Comparison of ENCODE assay signal across 20 mouse cellular contexts in the genomic region with DNA sequence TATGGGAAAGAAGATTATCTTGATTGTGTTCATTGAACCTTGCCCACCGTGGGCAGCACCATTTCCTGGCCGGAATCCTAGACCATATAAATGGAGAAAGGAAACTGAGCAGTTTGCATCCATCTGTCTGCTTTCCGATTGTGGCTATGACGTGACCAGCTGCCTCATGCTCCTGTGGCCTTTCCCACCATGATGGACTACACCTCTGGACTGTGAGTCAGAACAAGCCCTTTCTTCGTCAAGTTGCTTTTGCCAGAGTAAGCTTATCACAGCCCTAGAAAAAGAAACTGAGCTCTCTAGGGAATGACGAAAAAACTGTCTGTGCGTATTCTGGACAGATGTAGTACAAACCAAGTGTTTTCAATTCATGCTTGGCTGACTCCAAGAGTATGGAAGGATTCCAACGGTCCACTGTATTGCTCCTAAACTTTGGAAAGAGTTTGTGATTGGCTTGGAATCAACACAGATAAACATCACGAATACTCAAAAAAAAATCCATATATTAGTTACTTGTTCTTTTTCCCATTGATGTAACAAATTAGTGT. TPM values are rescaled to one million over a fixed set of nuclear protein-coding genes. Genes with fewer than 3 reads are reported as not detected.
DNase-seq lines count a peak whose midpoint lies in the region; ATAC-seq and TF ChIP-seq lines count a peak whose summit lies in the region.
"Had no signal": no experiment of that assay in that cellular context is flagged by ENCODE, and none has a peak within 500 bp of the region (broad histone marks: within the 10 kb centered on the region; RNA-seq: fewer than 3 reads in every experiment).

No protein-coding gene starts in this region.

- no peaks in the 10 kb centered on the region for H3K27me3 ChIP-seq in heart, embryonic 12.5 days (replicated peaks)
- no peaks in the 10 kb centered on the region for H3K27me3 ChIP-seq in liver, adult 2 months (ENCODE audit: control insufficient read depth, insufficient read depth, low read length)
- H3K27me3 ChIP-seq in liver, embryonic 11.5 days (replicated peaks; ENCODE audit: control insufficient read depth, insufficient read depth, low read length) = no peaks in the 10 kb centered on the region
- H3K27me3 ChIP-seq: embryonic facial prominence, embryonic 12.5 days; forebrain, embryonic 13.5 days; hindbrain, embryonic 15.5 days had no signal

- H3K4me2 ChIP-seq in heart, embryonic 12.5 days = no peak overlapping the region
- H3K4me2 ChIP-seq in liver, embryonic 11.5 days = no peak overlapping the region
- H3K4me2 ChIP-seq: embryonic facial prominence, embryonic 12.5 days; forebrain, embryonic 13.5 days; hindbrain, embryonic 15.5 days had no signal

- ATAC-seq in heart, embryonic 12.5 days (ENCODE audit: insufficient number of reproducible peaks, low FRiP score) = no peak
- ATAC-seq in liver, embryonic 11.5 days (replicated peaks; ENCODE audit: low FRiP score) = no peak
- ATAC-seq: forebrain, embryonic 13.5 days; forebrain, postnatal 0 days had no signal

- H3K27ac ChIP-seq in heart, embryonic 12.5 days (ENCODE audit: poor library complexity, severe bottlenecking) = no peak overlapping the region
- no peak overlapping the region for H3K27ac ChIP-seq in liver, adult 2 months (replicated peaks; ENCODE audit: insufficient read depth, low read depth, low read length)
- H3K27ac ChIP-seq in liver, embryonic 11.5 days (ENCODE audit: low read depth, low read length) = no peak overlapping the region
- H3K27ac ChIP-seq: embryonic facial prominence, embryonic 12.5 days; forebrain, embryonic 13.5 days; hindbrain, embryonic 15.5 days had no signal

- no peak overlapping the region for H3K9ac ChIP-seq in heart, embryonic 12.5 days
- H3K9ac ChIP-seq in liver, adult 2 months (ENCODE audit: low read depth, low read length) = no peak overlapping the region
- H3K9ac ChIP-seq in liver, embryonic 11.5 days (ENCODE audit: low read depth, low read length) = no peak overlapping the region
- H3K9ac ChIP-seq: embryonic facial prominence, embryonic 12.5 days; forebrain, embryonic 13.5 days; forebrain, postnatal 0 days; hindbrain, embryonic 15.5 days had no signal

- no peak overlapping the region for H3K4me3 ChIP-seq in heart, embryonic 12.5 days
- no peak overlapping the region for H3K4me3 ChIP-seq in liver, adult 2 months (ENCODE audit: insufficient read depth, low read depth, low read length)
- H3K4me3 ChIP-seq in liver, embryonic 11.5 days (ENCODE audit: low read depth, low read length) = no peak overlapping the region
- H3K4me3 ChIP-seq: embryonic facial prominence, embryonic 12.5 days; forebrain, embryonic 13.5 days; hindbrain, embryonic 15.5 days had no signal

- no peaks in the 10 kb centered on the region for H3K79me2 ChIP-seq in liver, adult 2 months (ENCODE audit: control insufficient read depth, insufficient read depth, low read length)

- H3K4me1 ChIP-seq in heart, embryonic 12.5 days (replicated peaks) = peaks cover 6% of the 10 kb centered on the region
- peaks cover 24% of the 10 kb centered on the region for H3K4me1 ChIP-seq in liver, adult 2 months (ENCODE audit: control insufficient read depth, insufficient read depth, low read length)
- no peaks in the 10 kb centered on the region for H3K4me1 ChIP-seq in liver, embryonic 11.5 days (replicated peaks; ENCODE audit: control insufficient read depth, insufficient read depth, low read length)
- H3K4me1 ChIP-seq: forebrain, embryonic 13.5 days; hindbrain, embryonic 15.5 days had no signal

- no peak for TF ChIP-seq CTCF in liver, adult 2 months (IDR thresholded peaks at IDR 0.05; ENCODE audit: low read depth, low read length)

- no peaks in the 10 kb centered on the region for H3K36me3 ChIP-seq in heart, embryonic 12.5 days
- no peaks in the 10 kb centered on the region for H3K36me3 ChIP-seq in liver, adult 2 months (ENCODE audit: control insufficient read depth, insufficient read depth, low read length)
- no peaks in the 10 kb centered on the region for H3K36me3 ChIP-seq in liver, embryonic 11.5 days (ENCODE audit: control insufficient read depth, insufficient read depth, low read length)
- H3K36me3 ChIP-seq: embryonic facial prominence, embryonic 12.5 days; hindbrain, embryonic 15.5 days had no signal

- DNase-seq in heart, adult 11 months = peak; percentile 95
- peak; percentile 16 to 24 for DNase-seq in heart, postnatal 10 days
- no peak for DNase-seq in heart, postnatal 36 days
- DNase-seq in liver, adult 2 months (ENCODE audit: extremely low read depth, low read depth, low spot score) = peak; percentile 80
- no peak for DNase-seq in liver, embryonic 11.5 days (ENCODE audit: low spot score)
- no peak for DNase-seq in B cell, adult 2 months
- DNase-seq in spleen, adult 18-20 months = no peak
- DNase-seq: adrenal gland, postnatal 10 days; cerebellum, adult 11 months; cerebellum, adult 8-10 months; cerebellum, postnatal 14 days; embryo, embryonic 11 days; forebrain, postnatal 0 days; gastrocnemius, postnatal 14 days; kidney, adult 11 months had no signal

- no peaks in the 10 kb centered on the region for H3K9me3 ChIP-seq in heart, embryonic 12.5 days (replicated peaks)
- H3K9me3 ChIP-seq in liver, embryonic 11.5 days (ENCODE audit: control insufficient read depth, low read length) = no peaks in the 10 kb centered on the region
- H3K9me3 ChIP-seq: embryonic facial prominence, embryonic 12.5 days; forebrain, embryonic 13.5 days; hindbrain, embryonic 15.5 days had no signal

- no peak for TF ChIP-seq POLR2A in liver, adult 2 months (IDR thresholded peaks at IDR 0.05; ENCODE audit: extremely low read depth, insufficient read depth, low read length)

- 74% methylated on average over 9 of the region's 9 CpGs for WGBS in heart, embryonic 12.5 days
- whole genome bisulfite sequencing in liver, adult 2 months = 46% methylated on average over 9 of the region's 9 CpGs
- WGBS in liver, embryonic 11.5 days = 83% methylated on average over 9 of the region's 9 CpGs

- intact Hi-C loops in heart, postnatal 10 days (cut with DNase I) = no loop called here
- intact Hi-C loops in heart, postnatal 36 days (cut with DNase I) = no loop called here

RNA-seq across cellular contexts. Expression of a gene that starts 10.8 kb away (rescaled TPM):
- polyA plus RNA-seq in heart, embryonic 12.5 days (2016; fragmentation: Nextera tagmentation; extraction: Ambion mirVana) = 11.5 and 11.9 TPM in 2 replicates
- total RNA-seq in heart, postnatal 10 days (2021) = 10 to 100 TPM; 11.3 to 11.5 TPM
- 1 to 10 TPM; 5.1 to 7.0 TPM for total RNA-seq in heart, postnatal 36 days (2021)
- 7.9 and 11.7 TPM in 2 replicates for total RNA-seq in liver, adult 2 months (2014; rRNA removed)
- 7.7 and 10.3 TPM in 2 replicates for polyA plus RNA-seq in liver, adult 2 months (2012; rRNA removed)
- 6.8 and 8.2 TPM in 2 replicates for polyA plus RNA-seq in liver, embryonic 11.5 days (2014; fragmentation: Nextera tagmentation; extraction: Ambion mirVana)
- total RNA-seq: common myeloid progenitor, adult 5-6 weeks had no signal

Comparison
In these comparisons a context has a peak if more than half of its experiments do, and no peak if none do; other contexts are left out.
1. DNase-seq: peak in heart, adult 11 months (single experiment), heart, postnatal 10 days (2 of 2) and liver, adult 2 months (single experiment); none in heart, postnatal 36 days (0 of 2), liver, embryonic 11.5 days (single experiment), B cell, adult 2 months (0 of 2) and spleen, adult 18-20 months (0 of 2).